Mouse (Mus musculus) stomach, embryonic 16.5 days (tissue): Measurements from ENCODE around the gene Zfp606. TPM values are rescaled to one million over a fixed set of nuclear protein-coding genes. Genes with fewer than 3 reads are reported as not detected.
A peak's percentile ranks its signal among the peaks of the same experiment; 100 is the strongest.

Experiments
- ATAC-seq: fragments of 200-750 bp; cut with Nextera tagmentation; 2 replicates; pipeline ENCODE4 v1.8.0; 2017; ENCODE audit warnings: moderate number of reproducible peaks, moderate TSS enrichment; ENCODE audit not compliant: insufficient read depth, low FRiP score
- H3K27ac ChIP-seq: fragments of 300-500 bp; sonication (generic); 2 replicates; pipeline ENCODE4 v1.5.1; 2014; ENCODE audit warnings: low read length
- H3K27me3 ChIP-seq: fragments of 300-500 bp; sonication (generic); 2 replicates; pipeline ENCODE4 v1.6.1; 2014; ENCODE audit warnings: low read length, control low read depth, mixed read lengths; ENCODE audit not compliant: control insufficient read depth, insufficient read depth
- H3K36me3 ChIP-seq: fragments of 300-500 bp; sonication (generic); 2 replicates; pipeline ENCODE4 v1.6.1; 2014; ENCODE audit warnings: low read length; ENCODE audit not compliant: control insufficient read depth, insufficient read depth
- H3K4me1 ChIP-seq: fragments of 300-500 bp; sonication (generic); 2 replicates; pipeline ENCODE4 v1.6.1; 2014; ENCODE audit warnings: low read length, control low read depth, mixed read lengths; ENCODE audit not compliant: control insufficient read depth, insufficient read depth
- H3K4me2 ChIP-seq: fragments of 300-500 bp; sonication (generic); 2 replicates; pipeline ENCODE4 v1.6.1; 2014; ENCODE audit warnings: low read depth, low read length, mixed read lengths
- H3K4me3 ChIP-seq: fragments of 300-500 bp; sonication (generic); replicated peaks from 2 replicates; pipeline ENCODE4 v1.5.1; 2014; ENCODE audit warnings: mild to moderate bottlenecking, low read length
- H3K9ac ChIP-seq: fragments of 300-500 bp; sonication (generic); 2 replicates; pipeline ENCODE4 v1.6.1; 2014; ENCODE audit warnings: low read length
- H3K9me3 ChIP-seq: fragments of 300-500 bp; sonication (generic); replicated peaks from 2 replicates; pipeline ENCODE4 v1.6.1; 2016; ENCODE audit warnings: low read length, control low read depth; ENCODE audit not compliant: control insufficient read depth
- WGBS: fragments of 180-500 bp; shearing (Covaris S2); extraction: QIAGEN DNeasy Blood & Tissue Kit; methylation state at CpG from one replicate; pipeline ENCODE4 v1.1.7; 2014; 5-methylcytosine and 5-hydroxymethylcytosine counted together
- polyA plus RNA-seq: library from polyadenylated mRNA; unstranded; fragments of >200 nt; fragmentation: Nextera tagmentation; extraction: Ambion mirVana; gene quantifications from 2 replicates; pipeline ENCODE4 v1.2.1, GENCODE M21; 2015

The Zfp606 gene
- polyA plus RNA-seq, result 16.6 and 16.8 TPM in 2 replicates

DNA sequence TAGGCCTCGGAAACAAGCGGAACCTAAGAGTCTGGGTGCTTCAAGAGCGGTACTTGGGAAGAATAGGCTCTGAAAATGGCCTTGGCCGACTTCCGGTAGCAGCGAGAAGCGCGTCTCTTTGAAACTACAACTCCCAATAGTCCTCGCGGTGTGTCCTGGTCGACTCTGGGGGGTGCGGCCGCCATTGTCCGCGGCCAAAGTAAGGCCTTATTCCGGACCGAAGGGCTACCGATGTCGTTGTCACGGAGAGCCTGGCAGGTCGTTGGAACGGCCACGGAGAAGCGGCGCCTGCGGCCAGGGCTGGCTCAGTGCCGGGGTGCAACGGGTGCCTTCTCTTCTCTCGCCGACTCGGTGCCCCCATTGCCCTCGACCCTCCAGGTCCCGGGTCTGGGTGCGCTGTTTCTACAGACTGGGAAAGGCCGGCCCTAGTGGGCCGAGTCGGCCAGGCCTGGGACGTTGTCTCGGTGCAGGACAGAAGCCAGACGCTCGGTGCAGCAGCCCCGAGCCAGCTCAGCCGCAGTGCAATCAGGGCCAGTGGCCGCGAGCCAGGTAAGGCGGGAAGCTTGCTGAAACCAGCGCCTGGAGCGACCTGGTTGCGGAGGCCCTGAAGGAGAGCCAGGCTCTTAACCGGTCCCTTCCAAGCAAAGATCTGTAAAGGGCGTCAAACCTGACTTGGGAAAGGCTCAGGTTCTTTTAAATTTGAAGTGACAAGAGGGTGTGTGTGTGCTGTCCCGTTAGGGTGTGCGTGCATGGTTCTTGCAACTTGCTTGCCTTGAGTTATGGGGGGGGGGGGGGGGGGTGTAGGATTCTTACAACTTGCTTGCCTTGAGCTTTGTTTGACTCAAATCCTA, at the start of gene Zfp606:
Gene Zfp606 (plus strand): TSS at position 136 of the 851 bp plus-strand sequence.
- Histone ChIP-seq H3K4me1 (peaks cover 2% of the 10 kb centered on the region; the same call in 1 of the 2 replicates), H3K4me2 (peak within 1 kb of the TSS; percentile 60), H3K27me3 (no peaks in the 10 kb centered on the region), H3K36me3 (peaks cover 31% of the 10 kb centered on the region), H3K9me3 (peaks cover 15% of the 10 kb centered on the region), H3K4me3 (peak within 1 kb of the TSS; percentile 95), H3K27ac (peak within 1 kb of the TSS; percentile 86), H3K9ac (peak within 1 kb of the TSS; percentile 99)
- ATAC-seq, result peak; percentile 97
- WGBS, result under 1% methylated on average over 53 of the region's 53 CpGs

DNA sequence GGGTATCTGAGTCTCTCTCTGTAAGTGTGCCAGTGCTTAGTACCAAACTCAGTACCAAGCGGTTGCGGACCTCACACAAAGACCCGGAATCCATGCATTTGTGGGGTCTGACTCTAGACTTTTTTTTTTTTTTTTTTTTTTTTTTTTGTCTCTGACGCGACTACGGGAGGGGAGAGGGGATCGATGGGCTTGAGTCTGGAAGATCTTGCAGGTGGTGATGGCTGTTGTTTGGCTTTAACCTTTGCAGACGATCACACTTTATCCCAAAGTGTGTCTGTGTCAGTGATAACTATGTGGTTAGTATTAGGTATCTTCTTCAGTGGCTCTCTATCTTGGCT, 885 bp downstream of the Zfp606 start:
- H3K27ac ChIP-seq, result peak overlapping the region; percentile 86; the same call in 1 of the 2 replicates
- peak overlapping the region; percentile 95 for H3K4me3 ChIP-seq
- peaks cover 37% of the 10 kb centered on the region for H3K36me3 ChIP-seq
- peak overlapping the region; percentile 60 for H3K4me2 ChIP-seq
- H3K4me1 ChIP-seq, result peaks cover 2% of the 10 kb centered on the region; the same call in 1 of the 2 replicates
- 2% methylated on average over 8 of the region's 8 CpGs for WGBS
- ATAC-seq, result no peak
- no peaks in the 10 kb centered on the region for H3K27me3 ChIP-seq
- peaks cover 19% of the 10 kb centered on the region for H3K9me3 ChIP-seq
- H3K9ac ChIP-seq, result peak overlapping the region; percentile 99

DNA sequence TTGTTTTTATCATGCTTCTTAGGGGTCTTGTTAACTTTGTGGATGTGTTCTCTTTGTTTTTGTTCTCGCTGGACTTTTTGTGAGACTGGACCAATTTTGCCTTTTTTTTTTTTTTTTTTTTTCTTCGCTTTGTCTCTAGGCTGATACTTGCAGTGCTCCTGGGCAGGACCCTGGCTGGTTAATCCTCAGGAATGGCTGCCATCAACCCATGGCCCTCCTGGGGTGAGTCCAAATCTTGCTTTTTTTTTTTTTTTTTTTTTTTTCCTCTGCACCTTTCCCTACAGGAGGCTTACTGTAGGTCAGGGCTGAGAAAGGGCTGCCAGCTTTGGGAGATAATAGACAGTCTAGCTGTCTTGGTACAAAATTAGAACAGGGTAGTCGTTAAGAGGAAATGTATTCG, 1.4 kb downstream of the Zfp606 start:
- H3K9ac ChIP-seq, result peak overlapping the region; percentile 99
- 71% methylated on average over 4 of the region's 4 CpGs for WGBS
- no peak for ATAC-seq

DNA sequence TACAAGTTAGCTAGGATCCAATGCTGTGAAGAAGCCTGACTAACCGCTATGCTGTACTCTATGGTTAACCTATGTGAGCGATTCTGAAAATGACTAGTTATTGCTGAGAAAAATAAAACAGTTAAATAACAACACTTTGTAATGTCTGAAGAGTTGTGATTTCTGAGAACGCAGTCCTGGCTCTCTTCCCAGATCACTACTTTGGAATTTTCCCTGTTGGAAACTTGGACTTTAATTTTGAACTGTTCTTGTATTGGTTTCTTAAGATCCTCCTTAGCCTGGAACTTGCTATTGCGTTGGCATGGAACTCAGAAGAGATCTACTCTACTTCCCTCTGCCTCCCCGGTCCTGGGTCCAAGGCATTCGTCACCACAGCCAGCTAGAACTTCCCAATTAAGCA, 5.7 kb downstream of the Zfp606 start:
- Histone ChIP-seq H3K9me3 (peaks cover 38% of the 10 kb centered on the region), H3K27ac (no peak overlapping the region), H3K4me2 (no peak overlapping the region), H3K36me3 (peaks cover 85% of the 10 kb centered on the region), H3K27me3 (no peaks in the 10 kb centered on the region), H3K4me3 (no peak overlapping the region), H3K9ac (no peak overlapping the region), H3K4me1 (no peaks in the 10 kb centered on the region; the same call in 1 of the 2 replicates)
- ATAC-seq, result no peak
- 96% methylated on average over 6 of the region's 6 CpGs for WGBS

More for the DNA sequence above, 1.4 kb downstream of the Zfp606 start:
- Histone ChIP-seq H3K27me3 (no peaks in the 10 kb centered on the region), H3K4me1 (peaks cover 2% of the 10 kb centered on the region; the same call in 1 of the 2 replicates), H3K9me3 (peaks cover 20% of the 10 kb centered on the region), H3K36me3 (peaks cover 43% of the 10 kb centered on the region), H3K27ac (no peak overlapping the region), H3K4me3 (peak overlapping the region; percentile 95), H3K4me2 (peak overlapping the region; percentile 60)

DNA sequence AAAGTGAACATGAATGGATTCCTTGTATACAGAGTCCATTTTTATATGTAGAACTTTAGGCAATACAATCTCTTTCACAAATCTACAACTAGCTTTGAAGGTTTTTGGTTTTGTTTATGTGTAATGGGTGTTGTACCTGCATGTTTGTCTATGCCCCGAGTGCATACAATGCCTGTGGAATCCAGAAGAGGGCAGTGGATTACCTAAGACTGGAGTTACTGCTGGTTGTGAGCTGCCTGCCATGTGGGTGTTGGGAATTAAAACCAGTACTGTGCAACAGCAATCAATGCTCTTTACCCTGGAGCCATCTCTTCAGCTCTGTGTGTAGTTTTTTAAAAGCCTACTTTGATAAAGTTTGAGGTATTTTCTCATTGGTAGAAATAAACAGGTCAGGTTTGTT, 7.9 kb downstream of the Zfp606 start:
- no peak overlapping the region for H3K27ac ChIP-seq
- H3K9ac ChIP-seq, result no peak overlapping the region
- no peak overlapping the region for H3K4me3 ChIP-seq
- peaks cover 97% of the 10 kb centered on the region for H3K36me3 ChIP-seq
- 100% methylated on average over 1 of the region's 1 CpGs for WGBS
- no peaks in the 10 kb centered on the region for H3K27me3 ChIP-seq
- ATAC-seq, result no peak
- H3K4me1 ChIP-seq, result no peaks in the 10 kb centered on the region
- H3K4me2 ChIP-seq, result no peak overlapping the region
- peaks cover 45% of the 10 kb centered on the region for H3K9me3 ChIP-seq

DNA sequence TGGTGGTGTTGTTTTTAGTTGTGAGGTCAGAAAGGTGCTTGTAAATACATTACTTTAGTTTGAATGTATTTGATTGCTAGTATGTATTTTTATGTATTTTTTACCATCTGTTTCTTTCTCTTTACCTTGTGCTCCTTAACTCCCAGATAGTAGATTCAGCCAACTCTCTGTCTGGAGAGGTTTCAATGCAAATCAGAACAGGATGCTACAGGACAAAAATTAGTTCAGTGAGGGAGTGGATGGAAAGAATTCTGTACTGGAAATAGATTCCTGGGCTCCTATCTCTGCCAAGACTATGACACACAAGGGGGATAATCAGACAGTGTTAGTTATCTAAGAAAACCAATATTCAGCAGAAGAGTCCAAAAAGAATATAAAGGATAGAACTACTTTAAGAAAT, 8.6 kb downstream of the Zfp606 start:
- Histone ChIP-seq H3K9me3 (peaks cover 45% of the 10 kb centered on the region), H3K4me2 (no peak overlapping the region), H3K27me3 (no peaks in the 10 kb centered on the region), H3K9ac (no peak overlapping the region), H3K4me1 (no peaks in the 10 kb centered on the region), H3K36me3 (peaks cover 97% of the 10 kb centered on the region), H3K27ac (no peak overlapping the region), H3K4me3 (no peak overlapping the region)
- no peak for ATAC-seq

DNA sequence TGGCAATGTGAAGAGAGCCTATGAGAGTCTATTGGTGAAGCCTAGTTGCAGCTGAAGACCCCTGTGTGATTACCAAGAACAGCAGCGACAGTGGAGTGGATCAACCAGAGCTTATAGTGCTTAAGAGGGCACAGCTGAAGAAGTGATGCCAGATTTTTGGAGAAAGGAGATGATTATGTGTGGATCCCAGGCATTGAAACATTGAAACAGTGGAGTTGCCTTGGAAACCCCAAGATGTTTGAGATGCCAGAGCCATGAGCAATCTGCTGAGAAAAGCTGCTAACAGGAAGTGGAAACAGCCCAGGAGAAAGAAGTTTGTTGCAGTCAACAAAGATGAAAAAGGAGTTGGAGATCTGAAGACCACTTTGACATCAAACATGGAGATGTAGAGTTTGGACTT, 32.8 kb downstream of the Zfp606 start:
- no peak for ATAC-seq
- 71% methylated on average over 1 of the region's 1 CpGs for WGBS
- Histone ChIP-seq H3K27me3 (no peaks in the 10 kb centered on the region), H3K4me2 (no peak overlapping the region), H3K9me3 (no peaks in the 10 kb centered on the region), H3K4me3 (no peak overlapping the region), H3K4me1 (no peaks in the 10 kb centered on the region), H3K9ac (no peak overlapping the region), H3K27ac (no peak overlapping the region), H3K36me3 (no peaks in the 10 kb centered on the region)

DNA sequence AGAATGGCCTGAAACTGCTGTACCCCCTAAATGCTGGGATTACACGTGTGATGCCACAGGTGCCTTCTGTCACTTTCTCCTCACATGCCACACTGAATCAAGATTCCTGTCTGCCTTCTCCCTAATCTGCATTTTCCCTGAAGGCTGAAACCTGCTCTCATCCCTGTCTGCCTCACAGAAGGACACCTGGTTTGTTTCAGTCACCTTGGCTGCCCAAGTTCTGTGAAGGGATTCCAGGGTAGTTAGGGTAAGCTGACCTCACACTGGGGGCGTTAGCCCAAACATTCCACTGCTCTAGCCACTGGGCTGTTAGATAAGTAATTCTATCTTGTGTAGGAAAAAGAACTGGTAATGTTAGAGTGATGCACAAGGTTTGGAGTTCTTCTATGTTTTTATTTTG, 34.1 kb downstream of the Zfp606 start, which contains the start of gene 2900092C05Rik:
Gene 2900092C05Rik (plus strand): TSS at position 301 of the 400 bp plus-strand sequence.
- H3K4me2 ChIP-seq, result no peak within 1 kb of the TSS
- 52% methylated on average over 2 of the region's 2 CpGs for WGBS
- H3K9ac ChIP-seq, result no peak within 1 kb of the TSS

More for the DNA sequence above, 34.1 kb downstream of the Zfp606 start, which contains the start of gene 2900092C05Rik:
- H3K27me3 ChIP-seq, result no peaks in the 10 kb centered on the region
- H3K9me3 ChIP-seq, result no peaks in the 10 kb centered on the region
- H3K4me3 ChIP-seq, result no peak within 1 kb of the TSS
- ATAC-seq, result no peak
- H3K4me1 ChIP-seq, result no peaks in the 10 kb centered on the region
- no peak within 1 kb of the TSS for H3K27ac ChIP-seq
- no peaks in the 10 kb centered on the region for H3K36me3 ChIP-seq
